Mouse (Mus musculus) limb, embryonic 12.5 days (tissue): ENCODE measurements around the gene Traf2. TPM values are rescaled to one million over a fixed set of nuclear protein-coding genes. Genes with fewer than 3 reads are reported as not detected.

ENCODE experiments used
- ATAC-seq: fragments of 200-750 bp; cut with Nextera tagmentation; 2 replicates; pipeline ENCODE4 v1.8.0; 2017; ENCODE audit warnings: low read depth, moderate TSS enrichment; ENCODE audit not compliant: insufficient number of reproducible peaks, insufficient read depth, low FRiP score, low TSS enrichment
- H3K27ac ChIP-seq: fragments of 300-500 bp; sonication (generic); 2 replicates; pipeline ENCODE4 v1.5.1; 2016; ENCODE audit warnings: mild to moderate bottlenecking, moderate library complexity
- H3K27me3 ChIP-seq: fragments of 300-500 bp; sonication (generic); 2 replicates; pipeline ENCODE4 v1.6.1; 2016; ENCODE audit warnings: mild to moderate bottlenecking, moderate library complexity
- H3K36me3 ChIP-seq: fragments of 300-500 bp; sonication (generic); 2 replicates; pipeline ENCODE4 v1.6.1; 2016; ENCODE audit warnings: mild to moderate bottlenecking, moderate library complexity
- H3K4me1 ChIP-seq: fragments of 300-500 bp; sonication (generic); replicated peaks from 2 replicates; pipeline ENCODE4 v1.6.1; 2016
- H3K4me2 ChIP-seq: fragments of 300-500 bp; sonication (generic); 2 replicates; pipeline ENCODE4 v1.6.1; 2016; ENCODE audit warnings: mild to moderate bottlenecking, moderate library complexity
- H3K4me3 ChIP-seq: fragments of 300-500 bp; sonication (generic); replicated peaks from 2 replicates; pipeline ENCODE4 v1.5.1; 2016; ENCODE audit warnings: mild to moderate bottlenecking
- H3K9ac ChIP-seq: fragments of 300-500 bp; sonication (generic); replicated peaks from 2 replicates; pipeline ENCODE4 v1.6.1; 2016; ENCODE audit warnings: mild to moderate bottlenecking, moderate library complexity
- H3K9me3 ChIP-seq: fragments of 300-500 bp; sonication (generic); 2 replicates; pipeline ENCODE4 v1.6.1; 2016; ENCODE audit warnings: mild to moderate bottlenecking, moderate library complexity
- WGBS: fragments of 180-500 bp; shearing (Covaris S2); methylation state at CpG from one replicate; pipeline ENCODE4 v1.1.7; 2016; 5-methylcytosine and 5-hydroxymethylcytosine counted together
- polyA plus RNA-seq: library from polyadenylated mRNA; unstranded; fragments of >200 nt; fragmentation: Nextera tagmentation; extraction: Ambion mirVana; gene quantifications from 2 replicates; pipeline ENCODE4 v1.2.1, GENCODE M21; 2016

Traf2 gene
- polyA plus RNA-seq, 1 experiment from 2014 or later, result 39.2 TPM

GRCm38 (mm10) chr2:25574579-25575431 lies 28.1 kb upstream of the Traf2 start, which contains the start of the genes Mamdc4 and Phpt1:
Gene Mamdc4, minus strand, starts transcription at chr2:25574845.
Gene Phpt1, minus strand, starts transcription at chr2:25575224.
- Histone ChIP-seq H3K4me3 (peak within 1 kb of the TSS; percentile 58), H3K9me3 (no peaks in the 10 kb centered on the region), H3K4me1 (peaks cover 52% of the 10 kb centered on the region), H3K9ac (peak within 1 kb of the TSS; percentile 61), H3K36me3 (peaks cover 35% of the 10 kb centered on the region), H3K4me2 (peak within 1 kb of the TSS; percentile 95), H3K27ac (peak within 1 kb of the TSS; percentile 89), H3K27me3 (peaks cover 42% of the 10 kb centered on the region)
- peak; percentile 98 for ATAC-seq
- under 1% methylated on average over 42 of the region's 45 CpGs for WGBS

- Histone ChIP-seq H3K4me2 (peak overlapping the region; percentile 95), H3K27ac (peak overlapping the region; percentile 89; the same call in 1 of the 2 replicates), H3K4me1 (peaks cover 46% of the 10 kb centered on the region), H3K4me3 (peak overlapping the region; percentile 58), H3K9me3 (no peaks in the 10 kb centered on the region), H3K36me3 (peaks cover 42% of the 10 kb centered on the region), H3K27me3 (peaks cover 35% of the 10 kb centered on the region), H3K9ac (peak overlapping the region; percentile 61)
- no peak for ATAC-seq
- WGBS, result 20% methylated on average over 11 of the region's 11 CpGs
Observed at GRCm38 (mm10) chr2:25574136-25574535, 27.4 kb upstream of the Traf2 start.

- H3K4me1 ChIP-seq, result peaks cover 35% of the 10 kb centered on the region
- H3K36me3 ChIP-seq, result peaks cover 53% of the 10 kb centered on the region
- peak overlapping the region; percentile 61 for H3K9ac ChIP-seq
- H3K9me3 ChIP-seq, result no peaks in the 10 kb centered on the region
- H3K27me3 ChIP-seq, result peaks cover 24% of the 10 kb centered on the region
- H3K4me3 ChIP-seq, result no peak overlapping the region
- peak overlapping the region; percentile 95; the same call in 1 of the 2 replicates for H3K4me2 ChIP-seq
- ATAC-seq, result no peak
- WGBS, result 88% methylated on average over 2 of the region's 2 CpGs
- H3K27ac ChIP-seq, result no peak overlapping the region
Observed at GRCm38 (mm10) chr2:25573068-25573467, 26.3 kb upstream of the Traf2 start.

- Histone ChIP-seq H3K9me3 (no peaks in the 10 kb centered on the region), H3K4me3 (no peak overlapping the region), H3K4me1 (peaks cover 24% of the 10 kb centered on the region), H3K4me2 (no peak overlapping the region), H3K27me3 (peaks cover 6% of the 10 kb centered on the region), H3K36me3 (peaks cover 71% of the 10 kb centered on the region), H3K27ac (no peak overlapping the region), H3K9ac (no peak overlapping the region)
- 89% methylated on average over 4 of the region's 4 CpGs for WGBS
- ATAC-seq, result no peak
Observed at GRCm38 (mm10) chr2:25571221-25571620, 24.5 kb upstream of the Traf2 start.

GRCm38 (mm10) chr2:25569323-25569722 lies 22.6 kb upstream of the Traf2 start:
- Histone ChIP-seq H3K9ac (no peak overlapping the region), H3K36me3 (peaks cover 90% of the 10 kb centered on the region), H3K27ac (no peak overlapping the region), H3K4me1 (peaks cover 14% of the 10 kb centered on the region), H3K4me3 (no peak overlapping the region), H3K4me2 (no peak overlapping the region), H3K9me3 (no peaks in the 10 kb centered on the region), H3K27me3 (no peaks in the 10 kb centered on the region)
- ATAC-seq, result no peak
- 97% methylated on average over 3 of the region's 3 CpGs for WGBS

GRCm38 (mm10) chr2:25568473-25569019 lies 21.8 kb upstream of the Traf2 start:
- H3K27me3 ChIP-seq, result no peaks in the 10 kb centered on the region
- H3K9me3 ChIP-seq, result no peaks in the 10 kb centered on the region
- H3K27ac ChIP-seq, result no peak overlapping the region
- H3K4me1 ChIP-seq, result peaks cover 8% of the 10 kb centered on the region
- no peak for ATAC-seq
- H3K36me3 ChIP-seq, result peaks cover 98% of the 10 kb centered on the region
- WGBS, result 89% methylated on average over 6 of the region's 6 CpGs
- H3K4me3 ChIP-seq, result no peak overlapping the region
- H3K9ac ChIP-seq, result no peak overlapping the region
- H3K4me2 ChIP-seq, result no peak overlapping the region

- Histone ChIP-seq H3K4me1 (no peaks in the 10 kb centered on the region), H3K4me2 (no peak overlapping the region), H3K27me3 (no peaks in the 10 kb centered on the region), H3K4me3 (no peak overlapping the region), H3K9ac (no peak overlapping the region), H3K36me3 (peaks cover 100% of the 10 kb centered on the region), H3K27ac (no peak overlapping the region), H3K9me3 (no peaks in the 10 kb centered on the region)
- ATAC-seq, result no peak
- WGBS, result 85% methylated on average over 6 of the region's 6 CpGs
Observed at GRCm38 (mm10) chr2:25566558-25566957, 19.8 kb upstream of the Traf2 start.

GRCm38 (mm10) chr2:25565741-25566140 lies 19.0 kb upstream of the Traf2 start:
- Histone ChIP-seq H3K4me2 (no peak overlapping the region), H3K27ac (no peak overlapping the region), H3K27me3 (no peaks in the 10 kb centered on the region), H3K9ac (no peak overlapping the region), H3K4me1 (no peaks in the 10 kb centered on the region), H3K4me3 (no peak overlapping the region), H3K36me3 (peaks cover 100% of the 10 kb centered on the region), H3K9me3 (no peaks in the 10 kb centered on the region)
- no peak for ATAC-seq
- WGBS, result 86% methylated on average over 8 of the region's 8 CpGs

GRCm38 (mm10) chr2:25561946-25562345 lies 15.2 kb upstream of the Traf2 start:
- Histone ChIP-seq H3K27me3 (no peaks in the 10 kb centered on the region), H3K4me1 (peaks cover 14% of the 10 kb centered on the region), H3K9me3 (no peaks in the 10 kb centered on the region), H3K9ac (no peak overlapping the region), H3K27ac (no peak overlapping the region), H3K36me3 (peaks cover 75% of the 10 kb centered on the region), H3K4me3 (no peak overlapping the region), H3K4me2 (no peak overlapping the region)
- ATAC-seq, result no peak
- WGBS, result 82% methylated on average over 9 of the region's 9 CpGs

- Histone ChIP-seq H3K36me3 (peaks cover 61% of the 10 kb centered on the region), H3K27ac (no peak overlapping the region), H3K4me3 (no peak overlapping the region), H3K27me3 (no peaks in the 10 kb centered on the region), H3K9ac (no peak overlapping the region), H3K4me2 (no peak overlapping the region), H3K9me3 (no peaks in the 10 kb centered on the region), H3K4me1 (peaks cover 18% of the 10 kb centered on the region)
- ATAC-seq, result no peak
- WGBS, result 83% methylated on average over 8 of the region's 8 CpGs
Observed at GRCm38 (mm10) chr2:25560551-25560950, 13.8 kb upstream of the Traf2 start.

- H3K9me3 ChIP-seq, result no peaks in the 10 kb centered on the region
- peaks cover 18% of the 10 kb centered on the region for H3K4me1 ChIP-seq
- H3K4me2 ChIP-seq, result peak overlapping the region; percentile 97
- 49% methylated on average over 6 of the region's 6 CpGs for WGBS
- H3K9ac ChIP-seq, result peak overlapping the region; percentile 91
- H3K27ac ChIP-seq, result peak overlapping the region; percentile 79; the same call in 1 of the 2 replicates
- no peak for ATAC-seq
- H3K36me3 ChIP-seq, result peaks cover 43% of the 10 kb centered on the region
- H3K27me3 ChIP-seq, result no peaks in the 10 kb centered on the region
- peak overlapping the region; percentile 96 for H3K4me3 ChIP-seq
Observed at GRCm38 (mm10) chr2:25558774-25559173, 12.0 kb upstream of the Traf2 start.
